Comparison of ENCODE assay signal across 15 mouse cellular contexts in the genomic region with DNA sequence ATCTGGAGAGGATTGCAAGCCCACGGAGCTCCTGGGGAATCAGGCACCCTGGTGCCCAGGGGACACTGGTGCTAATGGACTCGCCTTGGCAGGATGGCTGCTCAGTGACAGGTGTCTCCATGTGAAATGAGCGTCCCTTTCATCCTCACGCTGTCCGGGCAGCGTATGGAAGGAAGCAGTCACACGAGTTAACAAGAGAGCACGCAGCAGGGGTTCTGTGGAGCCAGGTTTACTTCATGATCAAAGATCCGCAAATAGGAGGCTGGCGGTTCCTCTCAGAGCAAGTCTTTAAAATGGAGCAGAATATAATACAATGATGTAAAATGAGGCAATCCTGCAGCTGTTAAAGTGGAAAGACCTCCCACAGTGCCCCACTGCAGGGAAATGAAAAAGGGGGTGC.
A peak's percentile ranks its signal among the peaks of the same experiment; 100 is the strongest.
DNase-seq lines count a peak whose midpoint lies in the region; ATAC-seq and TF ChIP-seq lines count a peak whose summit lies in the region.
"Had no signal": no experiment of that assay in that cellular context is flagged by ENCODE, and none has a peak within 500 bp of the region (broad histone marks: within the 10 kb centered on the region; RNA-seq: fewer than 3 reads in every experiment).

No protein-coding gene starts in this region.

- WGBS in cerebellum, adult 2 months = 19% methylated on average over 10 of the region's 10 CpGs
- 80% methylated on average over 10 of the region's 10 CpGs for WGBS in forebrain, embryonic 10.5 days
- WGBS in forebrain, embryonic 16.5 days = 49% methylated on average over 10 of the region's 10 CpGs
- 74% methylated on average over 10 of the region's 10 CpGs for WGBS in heart, embryonic 11.5 days (ENCODE audit: insufficient replicate concordance)

- peaks cover 7% of the 10 kb centered on the region for H3K4me1 ChIP-seq in cerebellum, adult 2 months (ENCODE audit: control insufficient read depth, insufficient read depth, low read length)
- H3K4me1 ChIP-seq in forebrain, embryonic 10.5 days = peaks cover 15% of the 10 kb centered on the region
- peaks cover 9% of the 10 kb centered on the region for H3K4me1 ChIP-seq in forebrain, embryonic 16.5 days (replicated peaks; ENCODE audit: control insufficient read depth, insufficient read depth, low read length)
- 0 out of 2 replicates have a peak, but pooled peaks cover 2% of the 10 kb centered on the region for H3K4me1 ChIP-seq in heart, embryonic 11.5 days (ENCODE audit: control insufficient read depth, insufficient read depth, low read length)
- H3K4me1 ChIP-seq: hindbrain, embryonic 15.5 days had no signal

- H3K36me3 ChIP-seq in forebrain, embryonic 10.5 days (replicated peaks) = no peaks in the 10 kb centered on the region
- no peaks in the 10 kb centered on the region for H3K36me3 ChIP-seq in forebrain, embryonic 16.5 days (ENCODE audit: control insufficient read depth, insufficient read depth)
- no peaks in the 10 kb centered on the region for H3K36me3 ChIP-seq in heart, embryonic 11.5 days (ENCODE audit: control insufficient read depth, insufficient read depth, low read length)
- H3K36me3 ChIP-seq: embryonic facial prominence, embryonic 10.5 days; heart, embryonic 13.5 days; hindbrain, embryonic 15.5 days had no signal

- H3K9ac ChIP-seq in forebrain, embryonic 16.5 days (replicated peaks; ENCODE audit: low read depth, low read length) = no peak overlapping the region
- no peak overlapping the region for H3K9ac ChIP-seq in heart, embryonic 11.5 days (ENCODE audit: low read depth, low read length)
- H3K9ac ChIP-seq: heart, embryonic 13.5 days; hindbrain, embryonic 15.5 days had no signal

- DNase-seq in cerebellum, adult 2 months = peak; percentile 32 to 40
- no peak for DNase-seq in cerebellum, adult 8-10 months
- DNase-seq in forebrain, embryonic 10.5 days (ENCODE audit: extremely low spot score, low spot score) = no peak
- DNase-seq in heart, adult 11 months = peak; percentile 76
- DNase-seq in brain, embryonic 14.5 days (ENCODE audit: low read depth) = peak; percentile 82
- DNase-seq: adrenal gland, postnatal 10 days; gastrocnemius, postnatal 14 days; heart, postnatal 36 days; kidney, adult 2 months had no signal

- ATAC-seq in forebrain, embryonic 16.5 days = no peak
- no peak for ATAC-seq in heart, embryonic 11.5 days (replicated peaks; ENCODE audit: insufficient number of reproducible peaks, low FRiP score, low TSS enrichment)
- ATAC-seq: intestine, embryonic 16.5 days had no signal

- no peak overlapping the region for H3K4me3 ChIP-seq in cerebellum, adult 2 months (replicated peaks; ENCODE audit: insufficient read depth, low read depth, low read length)
- no peak overlapping the region for H3K4me3 ChIP-seq in forebrain, embryonic 10.5 days
- no peak overlapping the region for H3K4me3 ChIP-seq in forebrain, embryonic 16.5 days (replicated peaks; ENCODE audit: low read length)
- H3K4me3 ChIP-seq in heart, embryonic 11.5 days (ENCODE audit: low read depth, low read length) = no peak overlapping the region
- H3K4me3 ChIP-seq: embryonic facial prominence, embryonic 10.5 days; heart, embryonic 13.5 days; hindbrain, embryonic 15.5 days had no signal

- no peak for TF ChIP-seq CTCF in cerebellum, adult 2 months (IDR thresholded peaks at IDR 0.05; ENCODE audit: borderline replicate concordance, insufficient read depth, low read depth, low read length)
- TF ChIP-seq CTCF in brain, embryonic 14.5 days (IDR thresholded peaks at IDR 0.05; ENCODE audit: borderline replicate concordance, extremely low read depth, insufficient read depth, insufficient read length) = no peak

- peaks cover 3% of the 10 kb centered on the region; the same call in 1 of the 2 replicates for H3K9me3 ChIP-seq in forebrain, embryonic 10.5 days
- H3K9me3 ChIP-seq in forebrain, embryonic 16.5 days (ENCODE audit: control insufficient read depth, low read length) = no peaks in the 10 kb centered on the region
- H3K9me3 ChIP-seq in heart, embryonic 11.5 days (replicated peaks; ENCODE audit: control insufficient read depth, low read length) = no peaks in the 10 kb centered on the region
- H3K9me3 ChIP-seq: heart, embryonic 13.5 days; hindbrain, embryonic 15.5 days had no signal

- no peak for TF ChIP-seq POLR2A in cerebellum, adult 2 months (IDR thresholded peaks at IDR 0.05; ENCODE audit: borderline replicate concordance, insufficient read depth, low read length)
- no peak for TF ChIP-seq POLR2A in brain, embryonic 14.5 days (IDR thresholded peaks at IDR 0.05; ENCODE audit: borderline replicate concordance, extremely low read depth, insufficient read depth, insufficient read length, poor library complexity, severe bottlenecking)

- H3K4me2 ChIP-seq in forebrain, embryonic 16.5 days (ENCODE audit: low read length) = no peak overlapping the region
- H3K4me2 ChIP-seq in heart, embryonic 11.5 days = no peak overlapping the region
- H3K4me2 ChIP-seq: heart, embryonic 13.5 days; hindbrain, embryonic 15.5 days had no signal

- no peaks in the 10 kb centered on the region for H3K27me3 ChIP-seq in cerebellum, adult 2 months (ENCODE audit: control insufficient read depth, insufficient read depth, low read length)
- H3K27me3 ChIP-seq in forebrain, embryonic 10.5 days (ENCODE audit: poor library complexity, severe bottlenecking) = no peaks in the 10 kb centered on the region
- no peaks in the 10 kb centered on the region for H3K27me3 ChIP-seq in forebrain, embryonic 16.5 days (replicated peaks; ENCODE audit: control insufficient read depth, insufficient read depth, low read length)
- no peaks in the 10 kb centered on the region for H3K27me3 ChIP-seq in heart, embryonic 11.5 days (ENCODE audit: control insufficient read depth, insufficient read depth, low read length)
- H3K27me3 ChIP-seq: heart, embryonic 13.5 days; hindbrain, embryonic 15.5 days had no signal

- no peak overlapping the region for H3K27ac ChIP-seq in cerebellum, adult 2 months (ENCODE audit: insufficient read depth, low read length)
- peak overlapping the region; percentile 9; the same call in 1 of the 2 replicates for H3K27ac ChIP-seq in forebrain, embryonic 10.5 days
- H3K27ac ChIP-seq in forebrain, embryonic 16.5 days (ENCODE audit: low read length) = no peak overlapping the region
- no peak overlapping the region for H3K27ac ChIP-seq in heart, embryonic 11.5 days (ENCODE audit: low read depth, low read length)
- H3K27ac ChIP-seq: embryonic facial prominence, embryonic 10.5 days; heart, embryonic 13.5 days; hindbrain, embryonic 15.5 days had no signal

Comparison
In these comparisons a context has a peak if more than half of its experiments do, and no peak if none do; other contexts are left out.
1. DNase-seq: peak in cerebellum, adult 2 months (2 of 2), heart, adult 11 months (single experiment) and brain, embryonic 14.5 days (single experiment); none in cerebellum, adult 8-10 months (single experiment) and forebrain, embryonic 10.5 days (single experiment).